Mouse (Mus musculus) forebrain, embryonic 10.5 days (tissue): ENCODE data around the gene Pyy. TPM values are rescaled to one million over a fixed set of nuclear protein-coding genes. Genes with fewer than 3 reads are reported as not detected.

Experiments
- DNase-seq: peaks from one replicate; pipeline ENCODE4 v3.0.0-alpha.2; 2017; ENCODE audit warnings: low spot score; ENCODE audit errors: extremely low spot score
- H3K27ac ChIP-seq: fragments of 300-500 bp; sonication (generic); 2 replicates; pipeline ENCODE4 v1.5.1; 2016; ENCODE audit warnings: mild to moderate bottlenecking
- H3K27me3 ChIP-seq: fragments of 300-500 bp; sonication (generic); 2 replicates; pipeline ENCODE4 v1.6.1; 2016; ENCODE audit warnings: mild to moderate bottlenecking; ENCODE audit not compliant: poor library complexity, severe bottlenecking
- H3K36me3 ChIP-seq: fragments of 300-500 bp; sonication (generic); replicated peaks from 2 replicates; pipeline ENCODE4 v1.6.1; 2016; ENCODE audit warnings: mild to moderate bottlenecking, moderate library complexity
- H3K4me1 ChIP-seq: fragments of 300-500 bp; sonication (generic); 2 replicates; pipeline ENCODE4 v1.6.1; 2016
- H3K4me3 ChIP-seq: fragments of 300-500 bp; sonication (generic); 2 replicates; pipeline ENCODE4 v1.5.1; 2016; ENCODE audit warnings: mild to moderate bottlenecking, moderate library complexity
- H3K9me3 ChIP-seq: fragments of 300-500 bp; sonication (generic); 2 replicates; pipeline ENCODE4 v1.6.1; 2016; ENCODE audit warnings: mild to moderate bottlenecking, moderate library complexity
- WGBS: fragments of 180-500 bp; shearing (Covaris S2); methylation state at CpG from one replicate; pipeline ENCODE4 v1.1.7; 2016; 5-methylcytosine and 5-hydroxymethylcytosine counted together
- polyA plus RNA-seq: library from polyadenylated mRNA; unstranded; fragments of >200 nt; fragmentation: Nextera tagmentation; extraction: Ambion mirVana; gene quantifications from 2 replicates; pipeline ENCODE4 v1.2.1, GENCODE M21; 2016

Pyy gene
- polyA plus RNA-seq, 1 experiment from 2014 or later = not detected

DNA sequence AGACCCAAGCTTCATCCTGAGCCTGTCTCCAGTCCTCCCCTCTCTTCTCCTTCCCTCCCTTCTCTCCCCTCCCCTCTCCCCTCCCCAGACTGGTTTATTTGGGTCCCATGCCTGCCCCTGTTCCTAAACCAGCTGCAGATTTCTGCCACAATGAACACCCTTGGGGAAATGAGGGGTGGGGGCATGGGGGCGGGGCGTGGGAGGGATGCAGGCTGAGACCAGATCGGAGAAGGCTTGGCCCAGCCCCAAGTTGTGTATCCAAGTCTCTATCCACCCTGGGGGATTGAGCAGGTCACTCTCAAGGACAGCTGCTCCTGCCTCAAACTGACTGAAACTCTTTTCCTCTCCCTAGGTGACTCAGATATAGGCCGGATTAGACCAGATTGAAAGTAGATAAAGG is 26.9 kb upstream of the Pyy start:
- H3K9me3 ChIP-seq = no peaks in the 10 kb centered on the region
- H3K36me3 ChIP-seq = no peaks in the 10 kb centered on the region
- H3K4me3 ChIP-seq = no peak overlapping the region
- no peak overlapping the region for H3K27ac ChIP-seq
- peaks cover 16% of the 10 kb centered on the region for H3K4me1 ChIP-seq
- 24% methylated on average over 4 of the region's 4 CpGs for WGBS
- peaks cover 46% of the 10 kb centered on the region for H3K27me3 ChIP-seq
- no peak for DNase-seq

DNA sequence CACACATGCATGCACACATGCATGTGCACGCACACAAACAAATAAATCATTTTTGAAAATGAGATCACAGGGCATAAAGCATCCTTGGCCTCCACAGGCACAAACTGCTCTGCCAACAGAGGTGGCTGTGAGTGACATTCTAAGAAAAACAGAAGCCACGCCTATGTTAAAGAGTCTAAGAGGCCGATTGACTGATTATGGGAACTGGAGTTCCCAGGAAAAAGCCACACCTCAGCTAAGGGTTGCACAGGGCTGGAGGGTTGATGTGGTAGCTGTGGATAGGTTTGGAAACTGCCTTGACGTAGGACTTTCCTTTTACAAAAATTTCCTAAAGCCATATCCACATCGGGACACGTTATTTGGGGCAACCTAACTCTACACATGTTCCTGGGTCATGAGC is 9.8 kb upstream of the Pyy start:
- DNase-seq = no peak
- no peaks in the 10 kb centered on the region for H3K36me3 ChIP-seq
- 0 out of 2 replicates have a peak, but pooled peaks cover 3% of the 10 kb centered on the region for H3K27me3 ChIP-seq
- H3K4me1 ChIP-seq = no peaks in the 10 kb centered on the region
- H3K27ac ChIP-seq = no peak overlapping the region
- WGBS = 86% methylated on average over 6 of the region's 6 CpGs
- H3K4me3 ChIP-seq = no peak overlapping the region
- H3K9me3 ChIP-seq = no peaks in the 10 kb centered on the region; the same call in 1 of the 2 replicates

DNA sequence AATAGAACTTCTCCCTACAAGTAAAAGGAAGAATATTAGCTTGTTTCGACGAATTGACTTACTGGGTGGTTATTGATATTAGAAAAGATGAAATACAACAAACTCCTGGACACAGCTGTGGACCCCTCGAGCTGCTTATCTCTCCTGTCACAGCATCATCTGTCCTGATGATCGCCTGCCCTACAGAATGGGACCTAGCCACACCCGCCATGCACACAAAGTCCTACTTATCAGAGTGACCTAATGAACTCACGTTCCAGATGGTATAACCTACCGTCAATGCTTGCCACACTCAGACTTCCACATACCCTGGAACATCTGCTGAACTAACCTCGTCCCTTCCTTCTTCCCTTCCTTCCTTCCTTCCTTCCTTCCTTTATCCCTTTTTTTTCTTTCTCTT is 8.6 kb upstream of the Pyy start:
- no peak for DNase-seq
- WGBS = 90% methylated on average over 8 of the region's 8 CpGs
- Histone ChIP-seq H3K27ac (no peak overlapping the region), H3K27me3 (0 out of 2 replicates have a peak, but pooled peaks cover 3% of the 10 kb centered on the region), H3K4me3 (no peak overlapping the region), H3K36me3 (no peaks in the 10 kb centered on the region), H3K4me1 (no peaks in the 10 kb centered on the region), H3K9me3 (no peaks in the 10 kb centered on the region; the same call in 1 of the 2 replicates)

- peaks cover 15% of the 10 kb centered on the region for H3K4me1 ChIP-seq
- no peak overlapping the region for H3K4me3 ChIP-seq
- H3K27me3 ChIP-seq = peaks cover 39% of the 10 kb centered on the region
- H3K36me3 ChIP-seq = no peaks in the 10 kb centered on the region
- WGBS = 86% methylated on average over 5 of the region's 5 CpGs
- H3K9me3 ChIP-seq = no peaks in the 10 kb centered on the region
- H3K27ac ChIP-seq = no peak overlapping the region
- DNase-seq = no peak
Measured at GRCm38 (mm10) chr11:102111576-102111975, 3.9 kb upstream of the Pyy start.

DNA sequence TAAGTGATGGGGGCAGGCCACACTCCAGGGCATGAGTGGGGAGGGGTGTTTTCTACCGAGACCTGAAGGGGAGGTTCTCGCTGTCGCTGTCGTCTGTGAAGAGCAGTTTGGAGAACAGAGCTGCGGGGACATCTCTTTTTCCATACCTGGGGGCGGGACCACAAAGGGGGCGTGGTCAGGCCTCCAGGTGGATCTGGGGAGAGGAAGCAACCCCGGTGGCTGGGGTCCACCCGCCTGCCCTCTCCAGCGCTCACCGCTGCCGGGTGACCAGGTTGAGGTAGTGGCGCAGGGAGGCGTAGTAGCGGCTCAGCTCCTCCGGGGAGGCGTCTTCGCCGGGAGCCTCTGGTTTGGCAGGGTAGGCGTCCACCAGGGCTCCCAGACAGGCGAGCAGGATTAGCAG is 721 bp downstream of the Pyy start:
- WGBS = 1% methylated on average over 21 of the region's 21 CpGs
- H3K4me1 ChIP-seq = peaks cover 27% of the 10 kb centered on the region
- no peaks in the 10 kb centered on the region for H3K36me3 ChIP-seq
- no peak for DNase-seq
- H3K27ac ChIP-seq = no peak overlapping the region
- H3K4me3 ChIP-seq = peak overlapping the region; percentile 20; the same call in 1 of the 2 replicates
- H3K9me3 ChIP-seq = no peaks in the 10 kb centered on the region
- peaks cover 82% of the 10 kb centered on the region for H3K27me3 ChIP-seq

DNA sequence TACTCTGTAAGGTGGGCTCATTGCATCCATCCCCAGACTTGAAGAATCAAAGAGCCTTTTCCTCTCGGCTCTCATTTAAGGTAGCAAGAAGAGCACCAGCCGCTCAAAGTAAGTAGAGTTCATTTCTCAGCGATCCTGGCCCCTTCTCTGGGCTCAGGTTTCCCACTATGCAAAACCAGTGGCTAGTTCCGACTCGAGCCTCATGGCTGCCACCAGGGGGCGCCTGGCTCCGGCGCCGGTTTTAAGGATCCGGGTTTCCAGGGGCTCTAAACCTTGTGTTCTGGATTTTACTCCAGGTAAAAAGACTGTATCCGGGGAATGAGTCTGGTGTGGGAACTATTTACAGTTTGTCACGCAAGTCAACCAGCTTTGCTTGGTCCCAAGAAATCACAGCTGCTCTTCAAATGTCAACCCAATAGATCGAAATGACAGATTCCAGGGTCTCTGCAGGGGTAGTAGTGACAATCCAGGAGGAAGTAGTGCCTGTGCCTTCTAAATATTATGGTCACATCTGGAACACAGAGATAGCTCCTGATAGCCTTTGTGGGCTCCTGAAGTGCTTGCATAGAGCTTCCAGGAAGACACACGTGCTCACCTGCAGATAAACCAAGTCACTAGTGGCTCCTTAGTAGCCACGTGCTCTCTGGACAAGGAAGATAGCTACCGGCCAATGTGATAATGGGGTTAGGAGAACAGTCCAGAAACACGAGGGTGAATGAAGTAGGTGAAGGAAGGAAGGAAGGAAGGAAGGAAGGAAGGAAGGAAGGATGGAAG is 5.0 kb downstream of the Pyy start:
- H3K9me3 ChIP-seq = no peaks in the 10 kb centered on the region
- peaks cover 27% of the 10 kb centered on the region for H3K4me1 ChIP-seq
- no peak overlapping the region for H3K4me3 ChIP-seq
- no peak overlapping the region for H3K27ac ChIP-seq
- peak; percentile 76 for DNase-seq
- H3K27me3 ChIP-seq = peaks cover 99% of the 10 kb centered on the region
- WGBS = 21% methylated on average over 17 of the region's 17 CpGs
- no peaks in the 10 kb centered on the region for H3K36me3 ChIP-seq

DNA sequence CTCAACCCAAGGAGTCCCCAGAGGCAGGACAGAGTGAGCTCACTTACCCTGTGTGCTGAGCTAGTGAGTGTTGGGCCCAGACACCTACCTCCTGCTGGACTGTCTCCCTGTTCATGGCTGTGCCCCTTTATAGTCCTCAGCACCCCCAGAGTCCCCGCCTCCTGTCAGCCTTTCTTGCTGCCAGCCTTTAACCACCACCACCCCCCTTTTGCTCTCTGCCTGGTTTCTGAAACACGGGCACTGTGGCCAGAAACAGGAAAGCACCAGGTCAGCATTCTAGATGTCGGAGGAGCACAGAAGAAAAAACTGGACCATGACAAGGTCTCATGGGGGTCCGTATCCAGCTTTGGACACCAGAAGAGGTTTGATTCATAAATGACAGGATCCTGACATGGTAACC is 6.4 kb downstream of the Pyy start, which contains the start of gene Ppy:
TSS of gene Ppy (minus strand) at position 101 of the 400 bp plus-strand sequence.
- Histone ChIP-seq H3K4me3 (no peak within 1 kb of the TSS), H3K27ac (no peak within 1 kb of the TSS), H3K36me3 (no peaks in the 10 kb centered on the region), H3K9me3 (no peaks in the 10 kb centered on the region), H3K4me1 (peaks cover 31% of the 10 kb centered on the region), H3K27me3 (peaks cover 89% of the 10 kb centered on the region)
- WGBS = 90% methylated on average over 4 of the region's 4 CpGs
- no peak for DNase-seq

DNA sequence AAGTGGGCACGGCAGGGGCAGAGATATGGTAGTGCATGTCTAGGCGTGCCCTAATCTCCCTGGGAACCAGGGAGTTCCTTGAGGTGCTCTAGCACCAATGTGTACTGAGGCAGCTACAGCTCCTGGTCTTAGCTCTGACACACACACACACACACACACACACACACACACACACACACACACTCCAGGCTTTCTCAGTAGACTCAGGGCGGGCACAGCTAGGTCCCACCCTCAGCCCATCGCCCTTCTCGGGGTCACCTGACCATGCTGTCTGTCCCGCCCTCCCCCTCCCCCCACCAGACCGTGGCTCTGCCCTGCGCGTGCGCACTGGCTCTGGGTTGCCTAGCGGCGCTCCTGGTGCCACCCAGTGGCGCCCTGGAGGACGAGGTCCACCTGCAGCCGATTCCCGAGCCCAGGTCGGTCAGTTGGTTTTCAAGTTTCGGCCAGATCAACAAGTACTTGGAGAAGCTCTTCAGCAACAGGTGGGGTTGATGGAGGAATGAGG is 10.7 kb downstream of the Pyy start:
- peak overlapping the region; percentile 79 for H3K27ac ChIP-seq
- peaks cover 23% of the 10 kb centered on the region for H3K4me1 ChIP-seq
- no peaks in the 10 kb centered on the region for H3K9me3 ChIP-seq
- peak overlapping the region; percentile 47 for H3K4me3 ChIP-seq
- H3K36me3 ChIP-seq = no peaks in the 10 kb centered on the region
- DNase-seq = peak; percentile 92
- WGBS = 9% methylated on average over 18 of the region's 18 CpGs
- H3K27me3 ChIP-seq = peaks cover 55% of the 10 kb centered on the region

GRCm38 (mm10) chr11:102096446-102096845 is 11.2 kb downstream of the Pyy start:
- Histone ChIP-seq H3K4me1 (peaks cover 20% of the 10 kb centered on the region), H3K4me3 (peak overlapping the region; percentile 47), H3K9me3 (no peaks in the 10 kb centered on the region), H3K27me3 (peaks cover 55% of the 10 kb centered on the region), H3K36me3 (no peaks in the 10 kb centered on the region), H3K27ac (peak overlapping the region; percentile 79)
- no peak for DNase-seq
- WGBS = 77% methylated on average over 5 of the region's 5 CpGs

DNA sequence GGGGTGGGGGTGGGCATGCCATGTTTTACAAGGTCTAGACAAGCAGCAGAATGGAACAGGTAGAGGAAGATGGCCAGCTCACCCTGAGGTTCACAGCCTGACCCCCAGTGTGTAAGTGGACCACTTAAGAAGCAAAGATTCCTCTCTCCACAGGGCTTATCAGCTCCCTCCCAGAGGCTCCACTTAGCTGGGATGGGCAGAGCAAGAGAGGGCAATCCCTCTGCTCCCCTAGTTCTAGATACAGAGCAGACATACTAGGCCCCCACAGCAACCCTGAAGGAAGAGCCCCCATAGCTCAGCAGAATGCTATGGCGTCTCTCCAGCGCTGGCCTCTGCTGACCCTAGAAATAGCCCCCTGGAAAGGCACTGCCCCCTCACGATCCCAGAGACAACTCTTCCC is 12.0 kb downstream of the Pyy start:
- peaks cover 49% of the 10 kb centered on the region for H3K27me3 ChIP-seq
- H3K4me1 ChIP-seq = peaks cover 20% of the 10 kb centered on the region
- no peaks in the 10 kb centered on the region for H3K36me3 ChIP-seq
- peak overlapping the region; percentile 79; the same call in 1 of the 2 replicates for H3K27ac ChIP-seq
- DNase-seq = no peak
- WGBS = 80% methylated on average over 3 of the region's 3 CpGs
- H3K4me3 ChIP-seq = no peak overlapping the region
- H3K9me3 ChIP-seq = no peaks in the 10 kb centered on the region

DNA sequence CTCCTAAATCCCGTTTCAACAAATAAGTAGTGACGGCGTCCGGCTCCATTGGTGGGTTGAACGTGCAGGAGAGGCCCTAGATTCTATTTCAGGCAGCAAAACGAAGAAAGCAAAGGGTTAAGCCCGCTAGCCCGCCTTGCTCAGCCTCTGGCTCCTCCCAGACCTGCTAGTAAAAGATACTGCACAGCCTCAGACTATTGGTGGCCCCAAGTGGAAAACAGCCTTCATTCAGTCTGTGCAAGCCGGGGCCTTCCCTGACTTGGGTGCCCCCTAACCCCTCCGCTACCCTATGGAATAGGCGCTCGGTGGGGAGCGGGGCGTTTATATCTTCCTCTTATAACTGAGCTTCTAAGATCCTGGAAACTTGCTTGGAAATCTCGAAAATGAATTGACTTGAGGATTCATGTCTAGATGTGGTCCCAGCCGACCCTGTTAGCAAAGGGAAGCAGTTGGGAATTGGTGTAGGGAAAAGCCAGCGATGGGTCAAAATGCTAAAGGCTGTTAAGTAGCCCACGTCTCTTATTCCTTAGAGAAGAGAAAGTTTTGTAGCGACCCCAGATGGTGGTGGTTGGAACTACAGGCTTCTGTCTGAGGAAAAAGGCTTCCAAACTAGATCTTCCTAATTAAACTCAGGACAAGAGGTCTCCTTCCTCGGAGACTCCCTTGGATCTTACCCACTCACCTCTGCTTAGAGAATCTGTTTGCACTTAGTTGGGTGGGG is 18.4 kb downstream of the Pyy start:
- H3K27ac ChIP-seq = peak overlapping the region; percentile 94
- H3K9me3 ChIP-seq = 0 out of 2 replicates have a peak, but pooled peaks cover under 1% of the 10 kb centered on the region
- 0 out of 2 replicates have a peak, but pooled peaks cover 15% of the 10 kb centered on the region for H3K27me3 ChIP-seq
- peaks cover 52% of the 10 kb centered on the region for H3K4me1 ChIP-seq
- H3K4me3 ChIP-seq = peak overlapping the region; percentile 79
- peaks cover 9% of the 10 kb centered on the region for H3K36me3 ChIP-seq
- WGBS = under 1% methylated on average over 20 of the region's 20 CpGs
- peak; percentile 86 for DNase-seq

GRCm38 (mm10) chr11:102087931-102088898 is 19.4 kb downstream of the Pyy start, which contains the start of gene Mpp2:
Gene Mpp2, minus strand, starts transcription at chr11:102088515.
- whole genome bisulfite sequencing = under 1% methylated on average over 49 of the region's 49 CpGs

More at GRCm38 (mm10) chr11:102087931-102088898, 19.4 kb downstream of the Pyy start, which contains the start of gene Mpp2:
- Histone ChIP-seq H3K4me3 (peak within 1 kb of the TSS; percentile 79), H3K4me1 (peaks cover 60% of the 10 kb centered on the region), H3K36me3 (peaks cover 18% of the 10 kb centered on the region), H3K9me3 (peaks cover 7% of the 10 kb centered on the region; the same call in 1 of the 2 replicates), H3K27ac (peak within 1 kb of the TSS; percentile 94), H3K27me3 (0 out of 2 replicates have a peak, but pooled peaks cover 15% of the 10 kb centered on the region)
- DNase-seq = peak; percentile 85
